Mouse (Mus musculus) E14TG2a.4 (cell line): ENCODE data around the gene Trmt1.
A peak's percentile ranks its signal among the peaks of the same experiment; 100 is the strongest.

ENCODE experiments used
- H3K27me3 ChIP-seq: 2 replicates; pipeline ENCODE4 v1.6.1; 2014; ENCODE audit warnings: low read length, control low read depth; ENCODE audit not compliant: insufficient read depth
- H3K36me3 ChIP-seq: 2 replicates; pipeline ENCODE4 v1.6.1; 2014; ENCODE audit warnings: low read length, control low read depth; ENCODE audit not compliant: insufficient read depth
- H3K4me1 ChIP-seq: replicated peaks from 2 replicates; pipeline ENCODE4 v1.6.1; 2014; ENCODE audit warnings: low read depth, low read length, control low read depth
- H3K4me3 ChIP-seq: replicated peaks from 2 replicates; pipeline ENCODE4 v1.5.1; 2014; ENCODE audit warnings: mild to moderate bottlenecking, low read length
- H3K9me3 ChIP-seq: 2 replicates; pipeline ENCODE4 v1.6.1; 2014; ENCODE audit warnings: low read length, control low read depth
- CTCF ChIP-seq: conservative IDR thresholded peaks from 2 replicates; pipeline ENCODE4 v1.5.1; 2014; ENCODE audit warnings: low read length
- NANOG ChIP-seq: IDR thresholded peaks from 2 replicates; pipeline ENCODE4 v1.6.1; 2014; ENCODE audit warnings: borderline replicate concordance, low read length, mixed read lengths
- POU5F1 ChIP-seq: IDR thresholded peaks from 2 replicates; pipeline ENCODE4 v1.6.1; 2014; ENCODE audit warnings: low read length, borderline replicate concordance

Trmt1 gene

GRCm38 (mm10) chr8:84681476-84681875, 4.6 kb upstream of the Trmt1 start:
- Histone ChIP-seq H3K27me3 (no peaks in the 10 kb centered on the region), H3K36me3 (peaks cover 93% of the 10 kb centered on the region), H3K4me3 (0 out of 2 replicates have a peak overlapping the region, but pooled peaks have one; percentile 50), H3K9me3 (no peaks in the 10 kb centered on the region), H3K4me1 (peaks cover 92% of the 10 kb centered on the region)
- TF ChIP-seq CTCF (no peak), NANOG (no peak), POU5F1 (no peak)

- Histone ChIP-seq H3K9me3 (no peaks in the 10 kb centered on the region), H3K4me1 (peaks cover 88% of the 10 kb centered on the region), H3K27me3 (no peaks in the 10 kb centered on the region), H3K36me3 (peaks cover 86% of the 10 kb centered on the region), H3K4me3 (peak overlapping the region; percentile 50)
- TF ChIP-seq CTCF (no peak), POU5F1 (no peak), NANOG (no peak)
Measured at GRCm38 (mm10) chr8:84682257-84682656, 3.9 kb upstream of the Trmt1 start.

DNA sequence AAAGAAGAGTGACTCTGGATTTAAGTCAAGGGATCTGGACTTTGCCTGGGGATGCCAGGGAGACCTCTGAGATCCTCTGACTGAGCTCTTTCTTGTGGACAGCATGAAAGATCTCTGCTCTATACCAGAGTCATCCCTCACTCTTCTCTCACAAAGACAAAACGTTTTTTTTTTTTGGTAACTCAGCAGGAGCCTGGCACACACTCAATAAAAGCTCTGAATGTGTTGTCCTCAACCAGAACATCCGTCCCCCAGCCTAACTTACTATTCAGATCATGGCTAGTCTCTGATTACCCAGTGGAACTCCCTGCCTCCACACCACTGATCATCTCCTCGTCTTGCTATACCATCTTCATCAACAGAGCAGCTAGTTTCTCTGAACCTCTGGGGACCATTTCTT, 1.6 kb upstream of the Trmt1 start:
- Histone ChIP-seq H3K36me3 (peaks cover 65% of the 10 kb centered on the region), H3K27me3 (no peaks in the 10 kb centered on the region)

GRCm38 (mm10) chr8:84687003-84687704, 1.0 kb downstream of the Trmt1 start:
- Histone ChIP-seq H3K27me3 (no peaks in the 10 kb centered on the region), H3K36me3 (peaks cover 59% of the 10 kb centered on the region), H3K4me1 (peaks cover 68% of the 10 kb centered on the region), H3K9me3 (no peaks in the 10 kb centered on the region), H3K4me3 (peak overlapping the region; percentile 97)
- TF ChIP-seq POU5F1 = no peak
- no peak for TF ChIP-seq NANOG
- no peak for TF ChIP-seq CTCF

More for the DNA sequence above, 1.6 kb upstream of the Trmt1 start:
- Histone ChIP-seq H3K9me3 (no peaks in the 10 kb centered on the region), H3K4me3 (peak overlapping the region; percentile 87), H3K4me1 (peaks cover 77% of the 10 kb centered on the region)
- TF ChIP-seq POU5F1 (no peak), CTCF (no peak), NANOG (no peak)

GRCm38 (mm10) chr8:84687705-84688100, 1.6 kb downstream of the Trmt1 start, which contains the start of gene Nacc1:
TSS of gene Nacc1 (minus strand) at chr8:84687862.
- no peak for TF ChIP-seq POU5F1
- no peak for TF ChIP-seq CTCF
- Histone ChIP-seq H3K4me1 (peaks cover 67% of the 10 kb centered on the region), H3K9me3 (no peaks in the 10 kb centered on the region), H3K4me3 (peak within 1 kb of the TSS; percentile 97), H3K36me3 (peaks cover 59% of the 10 kb centered on the region), H3K27me3 (no peaks in the 10 kb centered on the region)

- no peaks in the 10 kb centered on the region for H3K9me3 ChIP-seq
- H3K27me3 ChIP-seq = no peaks in the 10 kb centered on the region
- peak overlapping the region; percentile 97 for H3K4me3 ChIP-seq
- peaks cover 59% of the 10 kb centered on the region for H3K36me3 ChIP-seq
- TF ChIP-seq NANOG (no peak), POU5F1 (no peak), CTCF (no peak)
- peaks cover 62% of the 10 kb centered on the region for H3K4me1 ChIP-seq
Measured at GRCm38 (mm10) chr8:84689091-84689915, 3.2 kb downstream of the Trmt1 start.

GRCm38 (mm10) chr8:84693332-84693731, 7.2 kb downstream of the Trmt1 start:
- Histone ChIP-seq H3K27me3 (no peaks in the 10 kb centered on the region), H3K9me3 (no peaks in the 10 kb centered on the region), H3K36me3 (peaks cover 83% of the 10 kb centered on the region), H3K4me1 (peaks cover 68% of the 10 kb centered on the region), H3K4me3 (no peak overlapping the region)
- TF ChIP-seq NANOG (no peak), POU5F1 (no peak), CTCF (no peak)

DNA sequence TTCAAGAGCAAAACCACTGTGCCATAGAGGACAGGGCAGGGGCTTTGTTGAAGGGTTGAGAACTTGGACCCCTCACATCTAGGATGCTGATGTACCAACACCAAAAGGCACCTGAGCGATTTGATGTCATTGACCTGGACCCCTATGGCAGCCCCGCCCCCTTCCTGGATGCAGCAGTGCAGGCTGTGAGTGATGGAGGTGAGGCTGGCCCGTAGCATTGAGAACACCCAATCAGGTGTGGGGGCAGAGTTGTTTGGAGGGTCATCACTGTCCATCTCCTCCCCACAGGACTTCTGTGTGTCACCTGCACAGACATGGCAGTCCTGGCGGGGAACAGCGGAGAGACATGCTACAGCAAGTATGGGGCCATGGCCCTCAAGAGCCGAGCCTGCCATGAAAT, 9.0 kb downstream of the Trmt1 start:
- Histone ChIP-seq H3K9me3 (no peaks in the 10 kb centered on the region), H3K27me3 (no peaks in the 10 kb centered on the region), H3K4me1 (peaks cover 71% of the 10 kb centered on the region), H3K4me3 (no peak overlapping the region), H3K36me3 (peaks cover 99% of the 10 kb centered on the region)
- TF ChIP-seq NANOG (no peak), CTCF (no peak), POU5F1 (no peak)
